Mouse (Mus musculus): Measurements from ENCODE around the gene Ier3. TPM values are rescaled to one million over a fixed set of nuclear protein-coding genes. Genes with fewer than 3 reads are reported as not detected.

Gene Ier3
- polyA plus RNA-seq, 1 experiment from 2014 or later, result 16.8 TPM

Small RNAs within 50 kb of the gene (microRNA-seq; reads per million reads assigned to microRNA genes)
- 1.4 reads per million for gene Gm28033

Other genes with a start within 250 kb of the Ier3 start
- gene Sfta2, start 220.1 kb upstream of the Ier3 start, polyA plus RNA-seq (2016; fragmentation: Nextera tagmentation; extraction: Ambion mirVana), result not detected in 2 replicates
- gene Gm9573, start 195.0 kb upstream of the Ier3 start, polyA plus RNA-seq (2016; fragmentation: Nextera tagmentation; extraction: Ambion mirVana), result not detected in 2 replicates
- gene Mucl3, start 178.0 kb upstream of the Ier3 start, polyA plus RNA-seq (2016; fragmentation: Nextera tagmentation; extraction: Ambion mirVana), result 0.05 TPM in 1 of 2 replicates, not detected in the other
- 10.7 and 11.8 TPM in 2 replicates for gene Vars2, start 154.1 kb upstream of the Ier3 start, polyA plus RNA-seq (2016; fragmentation: Nextera tagmentation; extraction: Ambion mirVana)
- 38.3 and 44.0 TPM in 2 replicates for gene Gtf2h4, start 147.9 kb upstream of the Ier3 start, polyA plus RNA-seq (2016; fragmentation: Nextera tagmentation; extraction: Ambion mirVana)
- 5.7 and 6.1 TPM in 2 replicates for gene Ddr1, start 117.1 kb upstream of the Ier3 start, polyA plus RNA-seq (2016; fragmentation: Nextera tagmentation; extraction: Ambion mirVana)
- gene Flot1, start 1.5 kb downstream of the Ier3 start, polyA plus RNA-seq (2016; fragmentation: Nextera tagmentation; extraction: Ambion mirVana), result 38.0 and 43.1 TPM in 2 replicates
- gene Tubb5, start 16.6 kb downstream of the Ier3 start, polyA plus RNA-seq (2016; fragmentation: Nextera tagmentation; extraction: Ambion mirVana), result 577 and 600 TPM in 2 replicates
- 14.2 and 15.0 TPM in 2 replicates for gene Mdc1, start 19.8 kb downstream of the Ier3 start, polyA plus RNA-seq (2016; fragmentation: Nextera tagmentation; extraction: Ambion mirVana)
- gene Nrm, start 39.6 kb downstream of the Ier3 start, polyA plus RNA-seq (2016; fragmentation: Nextera tagmentation; extraction: Ambion mirVana), result 29.5 and 29.8 TPM in 2 replicates
- 11.9 and 12.6 TPM in 2 replicates for gene Ppp1r18, start 43.9 kb downstream of the Ier3 start, polyA plus RNA-seq (2016; fragmentation: Nextera tagmentation; extraction: Ambion mirVana)
- gene Dhx16, start 58.1 kb downstream of the Ier3 start, polyA plus RNA-seq (2016; fragmentation: Nextera tagmentation; extraction: Ambion mirVana), result 50.7 and 52.8 TPM in 2 replicates
- 20.2 and 20.9 TPM in 2 replicates for gene 2310061I04Rik, start 75.7 kb downstream of the Ier3 start, polyA plus RNA-seq (2016; fragmentation: Nextera tagmentation; extraction: Ambion mirVana)
- gene Atat1, start 88.4 kb downstream of the Ier3 start, polyA plus RNA-seq (2016; fragmentation: Nextera tagmentation; extraction: Ambion mirVana), result 15.0 and 16.8 TPM in 2 replicates
- gene Mrps18b, start 94.7 kb downstream of the Ier3 start, polyA plus RNA-seq (2016; fragmentation: Nextera tagmentation; extraction: Ambion mirVana), result 113 and 123 TPM in 2 replicates
- 29.0 and 32.8 TPM in 2 replicates for gene Ppp1r10, start 94.8 kb downstream of the Ier3 start, polyA plus RNA-seq (2016; fragmentation: Nextera tagmentation; extraction: Ambion mirVana)
- 90.2 and 90.5 TPM in 2 replicates for gene Abcf1, start 148.1 kb downstream of the Ier3 start, polyA plus RNA-seq (2016; fragmentation: Nextera tagmentation; extraction: Ambion mirVana)
- gene Gnl1, start 158.2 kb downstream of the Ier3 start, polyA plus RNA-seq (2016; fragmentation: Nextera tagmentation; extraction: Ambion mirVana), result 23.7 and 25.1 TPM in 2 replicates
- 12.6 and 13.7 TPM in 2 replicates for gene Prr3, start 158.6 kb downstream of the Ier3 start, polyA plus RNA-seq (2016; fragmentation: Nextera tagmentation; extraction: Ambion mirVana)
- gene H2-T24, start 198.9 kb downstream of the Ier3 start, polyA plus RNA-seq (2016; fragmentation: Nextera tagmentation; extraction: Ambion mirVana), result 4.6 and 5.7 TPM in 2 replicates
- 19.5 and 20.5 TPM in 2 replicates for gene H2-T23, start 211.2 kb downstream of the Ier3 start, polyA plus RNA-seq (2016; fragmentation: Nextera tagmentation; extraction: Ambion mirVana)
- 7.5 and 8.4 TPM in 2 replicates for gene H2-T22, start 221.1 kb downstream of the Ier3 start, polyA plus RNA-seq (2016; fragmentation: Nextera tagmentation; extraction: Ambion mirVana)
- gene Gm6034, start 221.3 kb downstream of the Ier3 start, polyA plus RNA-seq (2016; fragmentation: Nextera tagmentation; extraction: Ambion mirVana), result not detected in 2 replicates
- not detected in 2 replicates for gene Gm11127, start 236.7 kb downstream of the Ier3 start, polyA plus RNA-seq (2016; fragmentation: Nextera tagmentation; extraction: Ambion mirVana)

Measured in liver, embryonic 12.5 days (tissue).